Comparison of ENCODE assay signal across 16 mouse cellular contexts in the genomic region with DNA sequence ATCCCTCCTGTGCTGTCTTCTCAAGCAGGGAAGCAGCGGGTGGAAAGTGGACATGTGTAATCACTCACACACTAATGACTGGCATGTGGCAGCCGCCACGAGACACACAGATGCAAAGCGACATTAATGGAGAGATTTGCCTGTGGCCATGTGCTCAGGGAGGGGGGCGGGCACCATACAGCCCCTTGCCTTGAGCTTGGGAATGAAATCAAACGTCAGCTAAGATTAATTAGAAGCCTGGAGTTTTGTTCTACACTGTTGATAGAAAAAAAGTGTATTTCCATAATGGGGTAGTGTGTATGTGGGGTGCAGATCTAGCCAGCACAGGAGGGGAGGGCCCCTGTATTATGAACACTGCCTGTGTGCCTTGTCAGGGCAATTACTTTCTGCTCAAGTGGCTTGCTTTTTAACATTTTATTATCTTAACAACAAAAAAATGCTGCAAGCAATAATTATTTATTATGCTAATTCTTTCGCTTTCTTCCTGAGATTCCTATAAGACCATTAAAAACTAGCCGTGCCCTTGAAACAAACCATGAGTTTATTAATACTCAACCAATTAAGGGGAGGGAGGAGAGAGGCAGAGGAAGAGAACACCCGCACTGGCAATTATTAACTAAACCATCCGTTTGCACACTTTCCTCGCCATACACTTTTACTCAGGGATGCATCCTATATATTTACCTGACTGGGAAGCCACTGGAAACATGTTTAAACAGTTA. TPM values are rescaled to one million over a fixed set of nuclear protein-coding genes. Genes with fewer than 3 reads are reported as not detected.
DNase-seq lines count a peak whose midpoint lies in the region; ATAC-seq and TF ChIP-seq lines count a peak whose summit lies in the region.
"Had no signal": no experiment of that assay in that cellular context is flagged by ENCODE, and none has a peak within 500 bp of the region (broad histone marks: within the 10 kb centered on the region; RNA-seq: fewer than 3 reads in every experiment).

No protein-coding gene starts in this region.

- H3K9ac ChIP-seq in kidney, embryonic 14.5 days (ENCODE audit: low read depth, low read length), result no peak overlapping the region
- no peak overlapping the region for H3K9ac ChIP-seq in forebrain, embryonic 12.5 days
- no peak overlapping the region for H3K9ac ChIP-seq in kidney, embryonic 15.5 days
- H3K9ac ChIP-seq in midbrain, postnatal 0 days (replicated peaks; ENCODE audit: low read length, poor library complexity, severe bottlenecking), result no peak overlapping the region
- H3K9ac ChIP-seq: lung, embryonic 14.5 days had no signal

- DNase-seq in kidney, postnatal 14 days, result no peak
- peak; percentile 44 for DNase-seq in midbrain, postnatal 0 days (ENCODE audit: low spot score)
- DNase-seq in urinary bladder, postnatal 14 days (ENCODE audit: low spot score), result no peak
- DNase-seq in frontal cortex, postnatal 36 days (ENCODE audit: low spot score in 2 of 2), result no peak
- DNase-seq: adrenal gland, postnatal 14 days; cerebellum, adult 2 months; heart, adult 18-20 months; heart, postnatal 4 days; layer of hippocampus, adult 9-11 months; lung, embryonic 14.5 days; thymus, postnatal 25 days had no signal

- H3K27me3 ChIP-seq in kidney, embryonic 14.5 days (ENCODE audit: control insufficient read depth, insufficient read depth, low read length), result no peaks in the 10 kb centered on the region
- no peaks in the 10 kb centered on the region for H3K27me3 ChIP-seq in forebrain, embryonic 12.5 days
- H3K27me3 ChIP-seq in kidney, embryonic 15.5 days, result no peaks in the 10 kb centered on the region
- no peaks in the 10 kb centered on the region for H3K27me3 ChIP-seq in midbrain, postnatal 0 days (ENCODE audit: insufficient read depth, low read length)

- no peaks in the 10 kb centered on the region for H3K9me3 ChIP-seq in kidney, embryonic 14.5 days (ENCODE audit: control insufficient read depth, low read length)
- H3K9me3 ChIP-seq in forebrain, embryonic 12.5 days, result no peaks in the 10 kb centered on the region
- H3K9me3 ChIP-seq in kidney, embryonic 15.5 days (replicated peaks), result no peaks in the 10 kb centered on the region
- no peaks in the 10 kb centered on the region for H3K9me3 ChIP-seq in midbrain, postnatal 0 days (ENCODE audit: low read length)

- 47% methylated on average over 11 of the region's 11 CpGs for WGBS in kidney, embryonic 14.5 days
- WGBS in forebrain, embryonic 12.5 days, result 22% methylated on average over 11 of the region's 11 CpGs
- WGBS in kidney, embryonic 15.5 days, result 43% methylated on average over 11 of the region's 11 CpGs
- 44% methylated on average over 11 of the region's 11 CpGs for WGBS in midbrain, postnatal 0 days

- H3K36me3 ChIP-seq in kidney, embryonic 14.5 days (ENCODE audit: control insufficient read depth, insufficient read depth, low read length), result no peaks in the 10 kb centered on the region
- H3K36me3 ChIP-seq in forebrain, embryonic 12.5 days (replicated peaks), result no peaks in the 10 kb centered on the region
- H3K36me3 ChIP-seq in kidney, embryonic 15.5 days, result no peaks in the 10 kb centered on the region
- no peaks in the 10 kb centered on the region for H3K36me3 ChIP-seq in midbrain, postnatal 0 days (ENCODE audit: insufficient read depth, low read length)

- H3K4me1 ChIP-seq in kidney, embryonic 14.5 days (ENCODE audit: control insufficient read depth, insufficient read depth, low read length), result 0 out of 2 replicates have a peak, but pooled peaks cover 3% of the 10 kb centered on the region
- peaks cover 15% of the 10 kb centered on the region for H3K4me1 ChIP-seq in forebrain, embryonic 12.5 days
- peaks cover 31% of the 10 kb centered on the region for H3K4me1 ChIP-seq in kidney, embryonic 15.5 days
- 0 out of 2 replicates have a peak, but pooled peaks cover 5% of the 10 kb centered on the region for H3K4me1 ChIP-seq in midbrain, postnatal 0 days (ENCODE audit: insufficient read depth, low read length)

- H3K4me3 ChIP-seq in kidney, embryonic 14.5 days (ENCODE audit: low read length), result no peak overlapping the region
- H3K4me3 ChIP-seq in forebrain, embryonic 12.5 days (replicated peaks), result no peak overlapping the region
- no peak overlapping the region for H3K4me3 ChIP-seq in kidney, embryonic 15.5 days (replicated peaks)
- H3K4me3 ChIP-seq in midbrain, postnatal 0 days (ENCODE audit: low read depth, low read length), result no peak overlapping the region

- H3K4me2 ChIP-seq in kidney, embryonic 14.5 days (replicated peaks; ENCODE audit: low read depth, low read length), result peak overlapping the region; percentile 19; the same call in 1 of the 2 replicates
- H3K4me2 ChIP-seq in forebrain, embryonic 12.5 days, result no peak overlapping the region
- peak overlapping the region; percentile 27 for H3K4me2 ChIP-seq in kidney, embryonic 15.5 days
- H3K4me2 ChIP-seq in midbrain, postnatal 0 days (ENCODE audit: low read depth, low read length, poor library complexity, severe bottlenecking), result no peak overlapping the region
- H3K4me2 ChIP-seq: lung, embryonic 14.5 days had no signal

- ATAC-seq in kidney, embryonic 14.5 days (ENCODE audit: low FRiP score, low TSS enrichment), result peak; percentile 77
- peak; percentile 87; the same call in 1 of the 2 replicates for ATAC-seq in forebrain, embryonic 12.5 days (ENCODE audit: low FRiP score)
- ATAC-seq in kidney, embryonic 15.5 days (replicated peaks; ENCODE audit: low FRiP score), result peak; percentile 68; the same call in 1 of the 2 replicates
- no peak for ATAC-seq in midbrain, postnatal 0 days (ENCODE audit: low FRiP score)
- ATAC-seq in inflammation-experienced regulatory T-cells, adult 6 months, result no peak

- TF ChIP-seq CTCF in midbrain, postnatal 0 days (IDR thresholded peaks at IDR 0.05), result no peak

- H3K27ac ChIP-seq in kidney, embryonic 14.5 days (ENCODE audit: low read depth, low read length), result 0 out of 2 replicates have a peak overlapping the region, but pooled peaks have one; percentile 19
- 0 out of 2 replicates have a peak overlapping the region, but pooled peaks have one; percentile 19 for H3K27ac ChIP-seq in forebrain, embryonic 12.5 days
- H3K27ac ChIP-seq in kidney, embryonic 15.5 days, result peak overlapping the region; percentile 76
- H3K27ac ChIP-seq in midbrain, postnatal 0 days (ENCODE audit: low read depth, low read length), result no peak overlapping the region

RNA-seq across cellular contexts. Expression of gene Ptprm, which starts 30.3 kb away (rescaled TPM):
- polyA plus RNA-seq in kidney, embryonic 14.5 days (2014; fragmentation: Nextera tagmentation; extraction: Ambion mirVana), result 15.4 and 22.6 TPM in 2 replicates
- 7.4 and 8.8 TPM in 2 replicates for polyA plus RNA-seq in forebrain, embryonic 12.5 days (2016; fragmentation: Nextera tagmentation; extraction: Ambion mirVana)
- polyA plus RNA-seq in kidney, embryonic 15.5 days (2015; fragmentation: Nextera tagmentation; extraction: Ambion mirVana), result 18.7 and 18.9 TPM in 2 replicates
- 43.5 and 45.4 TPM in 2 replicates for total RNA-seq in midbrain, postnatal 0 days (2014; rRNA removed)
- polyA plus RNA-seq in midbrain, postnatal 0 days (2015; fragmentation: Nextera tagmentation; extraction: Ambion mirVana), result 15.9 and 18.3 TPM in 2 replicates
- polyA plus RNA-seq in inflammation-experienced regulatory T-cells, adult 6 months (2017; shearing (Covaris generic)), result not detected
- total RNA-seq: monocyte, adult 5-6 weeks had no signal

Comparison
In these comparisons a context has a peak if more than half of its experiments do, and no peak if none do; other contexts are left out.
1. ATAC-seq: peak in kidney, embryonic 14.5 days (single experiment), forebrain, embryonic 12.5 days (single experiment) and kidney, embryonic 15.5 days (single experiment); none in midbrain, postnatal 0 days (single experiment) and inflammation-experienced regulatory T-cells, adult 6 months (single experiment).
2. H3K4me2 ChIP-seq: peak in kidney, embryonic 14.5 days (single experiment) and kidney, embryonic 15.5 days (single experiment); none in forebrain, embryonic 12.5 days (single experiment) and midbrain, postnatal 0 days (single experiment).